Comparison of ENCODE assay signal across 26 mouse cellular contexts in genomic region chr10:5256686-5257085, GRCm38 (mm10).
DNase-seq lines count a peak whose midpoint lies in the region; TF ChIP-seq lines count a peak whose summit lies in the region.
"Had no signal": no experiment of that assay in that cellular context is flagged by ENCODE, and none has a peak within 500 bp of the region (broad histone marks: within the 10 kb centered on the region; RNA-seq: fewer than 3 reads in every experiment).

No protein-coding gene starts in this region.

- no peaks in the 10 kb centered on the region for H3K4me1 ChIP-seq in ES-E14 (ENCODE audit: control insufficient read depth in 2 of 2, insufficient read depth in 2 of 2, low read length in 2 of 2, poor library complexity in 1 of 2)
- H3K4me1 ChIP-seq: embryonic facial prominence, embryonic 10.5 days; embryonic facial prominence, embryonic 13.5 days; forebrain, embryonic 12.5 days; forebrain, embryonic 15.5 days had no signal

- H3K27ac ChIP-seq in ES-E14 (ENCODE audit: insufficient read depth, low read depth, low read length, poor library complexity, severe bottlenecking) = no peak overlapping the region
- H3K27ac ChIP-seq: embryonic facial prominence, embryonic 10.5 days; embryonic facial prominence, embryonic 13.5 days; forebrain, embryonic 12.5 days; forebrain, embryonic 15.5 days; heart, adult 2 months; heart, embryonic 10.5 days; heart, embryonic 13.5 days; hindbrain, embryonic 14.5 days; hindbrain, postnatal 0 days had no signal

- in situ Hi-C loops in ES-E14 (cut with MboI; ENCODE audit: low sequenced_read_pairs in 2 of 2, unreplicated experiment in 2 of 2) = no loop called here

- H3K9me3 ChIP-seq in ES-E14 (ENCODE audit: control insufficient read depth, insufficient read depth, low read depth, low read length) = no peaks in the 10 kb centered on the region
- H3K9me3 ChIP-seq: forebrain, embryonic 12.5 days; forebrain, embryonic 15.5 days had no signal

- no peaks in the 10 kb centered on the region for H3K36me3 ChIP-seq in ES-E14 (ENCODE audit: control insufficient read depth, insufficient read depth, low read length, poor library complexity, severe bottlenecking)
- H3K36me3 ChIP-seq: forebrain, embryonic 12.5 days; forebrain, embryonic 15.5 days had no signal

- DNase-seq in adrenal gland, adult 2 months = peak; percentile 27
- no peak for DNase-seq in adrenal gland, postnatal 14 days
- no peak for DNase-seq in ES-E14 (ENCODE audit: low read depth, low spot score)
- DNase-seq in MEL-GATA-1-ER (ENCODE audit: extremely low read depth, low read depth) = peak; percentile 19
- DNase-seq in kidney, postnatal 4 days = no peak
- DNase-seq in T-cell, adult 2 months (ENCODE audit: low spot score) = no peak
- DNase-seq in kidney, adult 8-10 months = no peak
- no peak for DNase-seq in embryo, embryonic 11 days
- DNase-seq: adrenal gland, postnatal 25 days; cerebellum, adult 18-20 months; cerebellum, adult 9-10 months; cerebellum, postnatal 14 days; gastrocnemius, postnatal 25 days; heart, adult 2 months; heart, postnatal 14 days; heart, postnatal 4 days; kidney, adult 18-20 months had no signal

- no peak overlapping the region for H3K4me3 ChIP-seq in ES-E14 (ENCODE audit: insufficient read depth in 1 of 2, low read depth in 1 of 2, low read length in 2 of 2, poor library complexity in 1 of 2, severe bottlenecking in 1 of 2)
- H3K4me3 ChIP-seq: embryonic facial prominence, embryonic 10.5 days; embryonic facial prominence, embryonic 13.5 days; erythroblast, embryonic 14.5 days; forebrain, embryonic 12.5 days; forebrain, embryonic 15.5 days; heart, adult 2 months; heart, embryonic 10.5 days; heart, embryonic 13.5 days had no signal

- no peak overlapping the region for H3K9ac ChIP-seq in ES-E14 (ENCODE audit: insufficient read depth, low read depth, low read length, poor library complexity, severe bottlenecking)
- H3K9ac ChIP-seq: embryonic facial prominence, embryonic 13.5 days; forebrain, embryonic 12.5 days; forebrain, embryonic 15.5 days; heart, embryonic 13.5 days; hindbrain, embryonic 14.5 days had no signal

TF ChIP-seq in ES-E14, 5 proteins besides CTCF, POLR2A, EP300 and RAD21:
- TF ChIP-seq MAFK (IDR thresholded peaks at IDR 0.05; ENCODE audit: insufficient read depth, low read depth, low read length) (peak; percentile 59), ZC3H11A (IDR thresholded peaks at IDR 0.05; ENCODE audit: borderline replicate concordance, low read depth, low read length) (no peak)

Comparison
In these comparisons a context has a peak if more than half of its experiments do, and no peak if none do; other contexts are left out.
1. DNase-seq: peak in adrenal gland, adult 2 months (single experiment) and MEL-GATA-1-ER (single experiment); none in adrenal gland, postnatal 14 days (single experiment), ES-E14 (single experiment), kidney, postnatal 4 days (0 of 2), T-cell, adult 2 months (single experiment), kidney, adult 8-10 months (0 of 2) and embryo, embryonic 11 days (single experiment).